Mouse (Mus musculus): ENCODE data around the gene Nfatc4. TPM values are rescaled to one million over a fixed set of nuclear protein-coding genes. Genes with fewer than 3 reads are reported as not detected.

Gene Nfatc4
- total RNA-seq, 2 experiments from 2014 or later, result 19.2 to 26.0 TPM

GRCm38 (mm10) chr14:55820576-55820975 is 2.4 kb upstream of the Nfatc4 start:
- DNase-seq, result no peak

GRCm38 (mm10) chr14:55822435-55822990 is 431 bp upstream of the Nfatc4 start:
- DNase-seq, result peak; percentile 75 to 88

GRCm38 (mm10) chr14:55824001-55824480 is 1.1 kb downstream of the Nfatc4 start:
- peak; percentile 43 to 59 for DNase-seq

GRCm38 (mm10) chr14:55824481-55825215 is 1.7 kb downstream of the Nfatc4 start:
- DNase-seq, result peak; percentile 42 to 62

GRCm38 (mm10) chr14:55825216-55826051 is 2.5 kb downstream of the Nfatc4 start:
- DNase-seq, result peak; percentile 20 to 47

- DNase-seq, result no peak
These were observed 3.2 kb downstream of the Nfatc4 start for GRCm38 (mm10) chr14:55826142-55826541.

GRCm38 (mm10) chr14:55826551-55827340 is 3.8 kb downstream of the Nfatc4 start:
- DNase-seq, result peak in 1 of 2 experiments; percentile 21

- DNase-seq, result peak in 1 of 2 experiments; percentile 24
These were observed 5.8 kb downstream of the Nfatc4 start for GRCm38 (mm10) chr14:55828716-55829263.

- DNase-seq, result no peak
These were observed 6.9 kb downstream of the Nfatc4 start for GRCm38 (mm10) chr14:55829854-55830253.

GRCm38 (mm10) chr14:55830331-55830730 is 7.4 kb downstream of the Nfatc4 start:
- DNase-seq, result no peak

GRCm38 (mm10) chr14:55833126-55833525 is 10.2 kb downstream of the Nfatc4 start:
- no peak for DNase-seq

GRCm38 (mm10) chr14:55834808-55835533 is 12.0 kb downstream of the Nfatc4 start:
- DNase-seq, result no peak

- no peak for DNase-seq
These were observed 15.4 kb downstream of the Nfatc4 start for GRCm38 (mm10) chr14:55838312-55838711.

- DNase-seq, result no peak
These were observed 15.8 kb downstream of the Nfatc4 start for GRCm38 (mm10) chr14:55838740-55839139.

GRCm38 (mm10) chr14:55840853-55841366 is 18.0 kb downstream of the Nfatc4 start:
- DNase-seq, result no peak

- peak in 1 of 2 experiments; percentile 47 for DNase-seq
These were observed 19.9 kb downstream of the Nfatc4 start for GRCm38 (mm10) chr14:55842794-55843193.

- no peak for DNase-seq
These were observed 22.8 kb downstream of the Nfatc4 start for GRCm38 (mm10) chr14:55845506-55846294.

GRCm38 (mm10) chr14:55850885-55851284 is 27.9 kb downstream of the Nfatc4 start:
- DNase-seq, result no peak

GRCm38 (mm10) chr14:55852646-55853551 is 30.0 kb downstream of the Nfatc4 start:
- DNase-seq, result no peak

Data from adrenal gland, postnatal 36 days (tissue).